ENCODE assay signal across 10 mouse cellular contexts in genomic region chr13:45867273-45867672, GRCm38 (mm10).
DNase-seq lines count a peak whose midpoint lies in the region; ATAC-seq lines count a peak whose summit lies in the region.
"Had no signal": no experiment of that assay in that cellular context is flagged by ENCODE, and none has a peak within 500 bp of the region (broad histone marks: within the 10 kb centered on the region; RNA-seq: fewer than 3 reads in every experiment).

No protein-coding gene starts in this region.

- DNase-seq in CD4-positive, CD25-positive, alpha-beta regulatory T cell, adult 2 months (ENCODE audit: low read depth, low spot score): peak; percentile 43
- peak; percentile 70 for DNase-seq in kidney, postnatal 10 days
- DNase-seq in kidney, adult 11 months: no peak
- DNase-seq in adrenal gland, adult 18-20 months (ENCODE audit: low spot score in 2 of 2): peak; percentile 53 to 71
- DNase-seq in embryo, embryonic 11 days: no peak
- no peak for DNase-seq in yolk sac, embryonic 10.5 days (ENCODE audit: low spot score)
- DNase-seq: kidney, postnatal 36 days had no signal

- ATAC-seq in CD4-positive, CD25-positive, alpha-beta regulatory T cell, adult 4 months: no peak
- ATAC-seq in megakaryocyte progenitor cell, adult 5-6 weeks (replicated peaks; ENCODE audit: poor library complexity): peak; percentile 57
- ATAC-seq: forebrain, embryonic 15.5 days had no signal

Comparison
In these comparisons a context has a peak if more than half of its experiments do, and no peak if none do; other contexts are left out.
1. DNase-seq: peak in CD4-positive, CD25-positive, alpha-beta regulatory T cell, adult 2 months (single experiment), kidney, postnatal 10 days (single experiment) and adrenal gland, adult 18-20 months (2 of 2); none in kidney, adult 11 months (single experiment), embryo, embryonic 11 days (single experiment) and yolk sac, embryonic 10.5 days (single experiment).